Mouse (Mus musculus): ENCODE data around the gene Chd3. TPM values are rescaled to one million over a fixed set of nuclear protein-coding genes. Genes with fewer than 3 reads are reported as not detected.

Gene Chd3
- polyA plus RNA-seq, 1 experiment from 2014 or later: 98.3 TPM

DNA sequence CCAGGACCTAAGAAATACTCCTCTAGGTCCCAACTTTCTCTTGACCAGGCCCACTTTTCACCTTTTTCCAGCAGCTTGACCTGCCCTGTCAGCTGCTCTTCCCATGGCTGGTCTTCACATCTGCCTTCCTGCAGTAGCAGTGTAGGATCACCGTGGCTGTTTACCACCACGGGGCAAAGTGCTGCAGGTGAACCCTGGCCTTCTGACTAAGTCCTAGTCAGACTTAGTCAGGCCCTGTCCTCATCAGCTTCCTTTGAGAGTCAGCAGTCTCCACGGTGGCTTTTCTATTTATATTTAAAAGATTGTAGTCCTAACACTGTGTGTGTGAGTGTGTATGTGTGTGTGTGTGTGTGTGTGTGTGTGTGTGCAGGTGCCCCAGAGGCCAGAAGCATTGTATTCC, 8.6 kb upstream of the Chd3 start:
- peaks cover 20% of the 10 kb centered on the region for H3K36me3 ChIP-seq (replicated peaks)
- H3K9me3 ChIP-seq: no peaks in the 10 kb centered on the region
- H3K27ac ChIP-seq: no peak overlapping the region
- no peak overlapping the region for H3K4me3 ChIP-seq (replicated peaks)
- no peak overlapping the region for H3K4me2 ChIP-seq
- no peak for ATAC-seq (ENCODE audit: low FRiP score)
- WGBS: 84% methylated on average over 3 of the region's 3 CpGs
- H3K4me1 ChIP-seq: 0 out of 2 replicates have a peak, but pooled peaks cover 4% of the 10 kb centered on the region
- H3K9ac ChIP-seq: no peak overlapping the region
- no peaks in the 10 kb centered on the region for H3K27me3 ChIP-seq

DNA sequence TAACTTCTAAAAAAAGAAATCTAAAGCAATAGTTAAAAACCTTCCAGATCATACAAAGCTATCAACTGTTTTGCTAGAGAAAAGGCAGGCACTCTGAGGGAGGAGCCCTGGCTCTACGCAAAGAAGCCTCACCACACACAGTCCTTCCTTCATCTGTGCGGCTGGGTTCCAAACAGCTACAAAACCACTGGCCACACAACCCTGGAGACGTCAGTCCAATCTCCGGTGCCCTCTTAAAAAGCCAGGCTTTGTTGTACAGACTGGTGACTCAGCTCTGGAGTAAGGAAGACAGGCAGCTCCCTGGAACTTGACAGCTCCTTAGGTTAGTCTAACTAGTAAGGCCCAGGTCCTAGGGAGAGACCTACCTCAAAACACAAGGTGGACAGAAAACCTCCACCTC, 6.4 kb upstream of the Chd3 start:
- H3K9me3 ChIP-seq: no peaks in the 10 kb centered on the region
- 89% methylated on average over 4 of the region's 4 CpGs for WGBS
- H3K27ac ChIP-seq: no peak overlapping the region
- H3K4me1 ChIP-seq: peaks cover 24% of the 10 kb centered on the region
- no peak for ATAC-seq (ENCODE audit: low FRiP score)
- H3K4me3 ChIP-seq (replicated peaks): no peak overlapping the region
- H3K27me3 ChIP-seq: no peaks in the 10 kb centered on the region
- H3K9ac ChIP-seq: no peak overlapping the region
- H3K36me3 ChIP-seq (replicated peaks): peaks cover 23% of the 10 kb centered on the region
- H3K4me2 ChIP-seq: no peak overlapping the region

DNA sequence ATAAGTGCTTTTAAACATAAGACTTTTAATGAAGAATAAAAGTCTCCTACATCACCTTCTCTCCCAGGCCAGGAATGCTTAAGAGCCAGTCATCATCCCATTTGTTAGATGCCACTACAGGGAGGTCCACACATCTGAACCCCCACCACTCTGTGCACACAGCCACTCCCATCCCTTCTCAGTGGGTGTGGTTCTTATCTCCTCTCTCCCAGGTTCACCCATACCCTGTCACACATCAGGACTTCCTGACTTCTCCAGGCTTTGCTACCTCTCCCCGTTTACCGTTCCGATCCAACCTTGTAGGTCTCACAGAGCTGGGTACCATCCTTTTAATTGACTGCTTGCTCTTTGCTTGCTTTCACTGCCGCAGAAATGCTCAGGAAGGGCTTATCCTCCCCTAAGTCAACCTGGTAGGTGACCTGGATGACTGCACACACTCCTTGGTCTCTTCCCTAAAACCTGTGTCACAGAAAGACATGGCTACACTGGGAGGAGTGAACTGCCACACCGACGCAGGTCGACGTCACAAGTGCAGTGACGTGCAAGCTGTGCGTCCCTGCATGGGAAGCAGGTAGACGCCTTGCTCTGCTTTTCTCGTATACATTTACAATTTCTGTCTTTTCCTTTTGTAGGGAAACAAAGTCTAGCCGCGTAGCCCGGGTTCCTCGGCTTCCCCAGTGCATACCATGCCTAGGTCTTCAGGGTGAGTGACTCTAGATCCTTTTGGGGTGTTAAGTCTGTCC, 4.2 kb upstream of the Chd3 start:
- H3K4me1 ChIP-seq: peaks cover 32% of the 10 kb centered on the region
- H3K27ac ChIP-seq: no peak overlapping the region
- ATAC-seq (ENCODE audit: low FRiP score): no peak
- H3K4me3 ChIP-seq (replicated peaks): no peak overlapping the region
- H3K27me3 ChIP-seq: no peaks in the 10 kb centered on the region
- H3K9me3 ChIP-seq: no peaks in the 10 kb centered on the region
- peaks cover 23% of the 10 kb centered on the region for H3K36me3 ChIP-seq (replicated peaks)
- WGBS: 92% methylated on average over 16 of the region's 16 CpGs
- H3K4me2 ChIP-seq: no peak overlapping the region; the same call in 1 of the 2 replicates
- no peak overlapping the region for H3K9ac ChIP-seq

DNA sequence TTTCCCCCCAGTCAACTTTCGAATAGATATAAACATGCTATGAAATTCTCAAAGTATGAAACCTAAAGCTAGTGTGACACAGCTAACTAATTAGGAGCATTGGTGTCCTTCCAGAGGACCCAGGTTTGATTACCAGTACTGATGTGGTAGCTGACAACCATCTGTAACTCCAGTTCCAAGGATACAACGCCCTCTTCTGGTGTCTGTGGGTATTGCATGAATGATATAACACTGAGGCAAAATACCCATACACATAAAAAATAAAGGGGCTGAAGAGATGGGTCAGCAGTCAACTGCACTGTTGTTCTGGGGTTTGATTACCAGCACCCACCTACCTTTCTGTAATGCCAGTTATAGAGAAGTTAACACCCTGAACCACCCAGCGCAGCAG, 3.6 kb upstream of the Chd3 start:
- 62% methylated on average over 3 of the region's 3 CpGs for WGBS
- H3K27ac ChIP-seq: peak overlapping the region; percentile 78
- peaks cover 22% of the 10 kb centered on the region for H3K36me3 ChIP-seq (replicated peaks)
- no peaks in the 10 kb centered on the region for H3K9me3 ChIP-seq
- peaks cover 38% of the 10 kb centered on the region for H3K4me1 ChIP-seq
- H3K9ac ChIP-seq: no peak overlapping the region
- H3K4me3 ChIP-seq (replicated peaks): no peak overlapping the region
- no peaks in the 10 kb centered on the region for H3K27me3 ChIP-seq
- H3K4me2 ChIP-seq: no peak overlapping the region; the same call in 1 of the 2 replicates
- no peak for ATAC-seq (ENCODE audit: low FRiP score)

DNA sequence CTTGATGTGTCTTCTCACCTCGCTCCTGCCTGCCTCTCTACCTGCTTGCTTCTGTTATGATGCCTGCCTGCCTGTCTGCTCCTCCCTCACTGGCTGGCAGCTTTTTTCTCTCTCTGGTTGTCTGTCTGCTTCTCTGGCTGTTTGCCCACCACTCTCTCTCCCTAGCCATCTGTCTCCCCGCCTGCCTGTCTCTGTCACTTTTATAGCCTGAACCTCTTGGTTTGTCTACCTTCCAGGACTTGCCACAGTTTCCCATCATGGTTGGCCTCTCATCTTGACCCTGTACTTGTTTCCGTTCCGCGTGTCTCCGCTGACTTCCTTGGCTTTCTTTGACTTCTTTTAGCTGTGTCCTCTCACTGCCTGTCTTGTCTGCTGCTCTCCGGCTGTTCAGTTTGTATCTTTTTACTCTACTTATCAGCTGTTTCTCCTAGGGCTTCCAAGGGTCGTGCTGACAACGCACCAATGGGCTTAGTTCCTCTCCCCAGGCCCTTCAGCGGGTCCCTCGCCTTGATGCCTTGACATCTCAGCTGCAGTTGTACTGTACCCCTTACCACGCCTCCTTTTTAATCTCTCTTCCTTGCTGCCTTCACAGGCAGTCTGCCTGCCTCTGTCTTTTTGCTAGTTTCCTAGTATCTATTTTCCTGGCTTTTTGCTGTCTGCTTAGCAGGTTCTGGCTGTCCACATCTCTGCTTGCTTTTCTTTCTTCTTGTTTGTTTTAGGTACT, 3.0 kb upstream of the Chd3 start:
- Histone ChIP-seq H3K4me2 (peak overlapping the region; percentile 36), H3K4me1 (peaks cover 42% of the 10 kb centered on the region)

DNA sequence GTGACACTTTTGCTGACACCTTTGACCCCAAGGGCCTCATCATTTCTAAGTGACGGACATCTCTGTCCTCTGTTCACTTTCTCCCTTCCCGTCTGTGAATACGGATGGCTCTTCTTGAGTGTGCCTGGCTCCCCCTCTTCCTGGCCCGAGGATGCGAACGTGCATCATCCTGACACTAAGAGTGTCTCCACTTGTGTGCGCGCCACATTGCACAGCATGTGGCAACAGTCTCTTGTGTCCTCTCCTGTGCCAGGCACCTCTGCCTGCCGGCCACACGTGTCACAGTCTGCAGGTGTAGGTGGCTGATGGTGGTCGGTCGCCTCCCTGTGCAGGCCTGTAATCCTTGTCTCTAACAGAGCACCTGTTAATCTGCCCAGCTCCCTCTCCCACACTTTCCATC, 2.4 kb upstream of the Chd3 start:
- Histone ChIP-seq H3K27ac (peak overlapping the region; percentile 78), H3K9me3 (no peaks in the 10 kb centered on the region), H3K4me2 (peak overlapping the region; percentile 36), H3K4me3 (replicated peaks) (peak overlapping the region; percentile 8), H3K4me1 (peaks cover 42% of the 10 kb centered on the region), H3K27me3 (no peaks in the 10 kb centered on the region), H3K36me3 (replicated peaks) (peaks cover 21% of the 10 kb centered on the region), H3K9ac (peak overlapping the region; percentile 45)
- WGBS: 40% methylated on average over 12 of the region's 12 CpGs
- no peak for ATAC-seq (ENCODE audit: low FRiP score)

More for the DNA sequence above, 3.0 kb upstream of the Chd3 start:
- ATAC-seq (ENCODE audit: low FRiP score): no peak
- Histone ChIP-seq H3K36me3 (replicated peaks) (peaks cover 21% of the 10 kb centered on the region), H3K4me3 (replicated peaks) (peak overlapping the region; percentile 8; the same call in 1 of the 2 replicates), H3K9ac (peak overlapping the region; percentile 45; the same call in 1 of the 2 replicates), H3K27me3 (no peaks in the 10 kb centered on the region), H3K9me3 (no peaks in the 10 kb centered on the region), H3K27ac (peak overlapping the region; percentile 78)
- WGBS: 63% methylated on average over 12 of the region's 12 CpGs

DNA sequence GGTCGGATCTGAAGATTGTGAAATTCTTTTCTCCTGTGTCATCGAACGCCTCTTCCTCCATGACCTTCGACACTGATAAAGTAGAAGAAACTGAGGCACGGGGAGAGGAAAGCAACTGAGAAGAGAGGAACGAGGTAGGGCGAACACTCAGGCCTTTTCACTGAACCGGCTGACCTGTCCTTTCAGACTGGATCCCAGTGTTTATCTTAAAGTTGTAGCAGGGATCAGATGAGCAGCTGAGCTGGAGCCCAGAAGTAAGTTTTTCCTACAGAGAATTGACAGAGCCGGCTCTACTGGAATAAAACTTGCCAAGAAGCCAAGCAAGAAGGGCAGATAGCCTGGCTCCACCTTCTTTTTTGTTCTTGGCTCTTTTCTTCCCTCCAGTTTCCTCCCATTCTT, 1.6 kb upstream of the Chd3 start:
- Histone ChIP-seq H3K4me2 (peak overlapping the region; percentile 36), H3K36me3 (replicated peaks) (peaks cover 19% of the 10 kb centered on the region), H3K9me3 (no peaks in the 10 kb centered on the region), H3K27ac (peak overlapping the region; percentile 78), H3K4me3 (replicated peaks) (no peak overlapping the region), H3K9ac (peak overlapping the region; percentile 45), H3K27me3 (no peaks in the 10 kb centered on the region), H3K4me1 (peaks cover 47% of the 10 kb centered on the region)
- ATAC-seq (ENCODE audit: low FRiP score): no peak
- 17% methylated on average over 9 of the region's 9 CpGs for WGBS

DNA sequence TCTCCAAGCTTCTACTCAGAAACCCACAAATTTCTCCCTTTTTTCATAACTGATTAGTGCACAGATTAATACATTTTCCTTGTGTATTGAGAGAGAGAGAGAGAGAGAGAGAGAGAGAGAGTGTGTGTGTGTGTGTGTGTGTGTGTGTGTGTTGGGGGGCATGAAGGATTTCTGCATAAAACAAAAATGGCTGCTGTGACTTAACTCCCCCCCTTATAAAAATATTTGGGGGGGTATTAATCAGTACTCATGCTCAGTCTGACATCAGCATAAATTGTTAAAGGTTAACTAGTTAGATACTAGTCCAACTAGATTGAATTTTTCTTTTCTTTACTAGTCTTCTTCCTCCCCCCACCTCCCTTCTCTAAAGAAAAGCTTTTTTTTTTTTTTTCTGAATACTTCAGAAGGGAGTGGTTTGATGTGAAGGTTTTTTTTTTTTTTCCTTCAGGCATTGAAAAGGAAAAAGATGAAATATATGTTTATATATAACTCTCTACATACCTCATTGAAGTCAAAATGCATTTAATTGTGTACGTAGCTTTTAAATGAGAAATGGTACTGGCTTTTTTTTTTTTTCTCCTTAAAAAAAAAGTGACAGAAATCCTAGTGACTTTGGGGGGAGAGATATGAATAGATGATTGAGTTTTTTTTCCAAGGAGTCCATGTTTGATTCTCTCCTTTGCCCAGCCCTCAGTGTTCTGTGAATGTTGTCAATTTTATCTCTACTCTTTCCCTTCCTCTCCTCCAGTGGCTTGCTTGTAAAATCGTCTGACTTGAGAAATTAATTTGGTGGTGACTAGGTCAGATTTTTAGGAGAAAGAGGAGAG, 997 bp upstream of the Chd3 start:
- WGBS: 25% methylated on average over 2 of the region's 2 CpGs
- peak overlapping the region; percentile 99 for H3K4me3 ChIP-seq (replicated peaks)
- H3K9ac ChIP-seq: peak overlapping the region; percentile 100
- peaks cover 53% of the 10 kb centered on the region for H3K4me1 ChIP-seq
- ATAC-seq (ENCODE audit: low FRiP score): no peak
- H3K27ac ChIP-seq: peak overlapping the region; percentile 100
- H3K36me3 ChIP-seq (replicated peaks): peaks cover 16% of the 10 kb centered on the region
- H3K9me3 ChIP-seq: no peaks in the 10 kb centered on the region
- no peaks in the 10 kb centered on the region for H3K27me3 ChIP-seq
- H3K4me2 ChIP-seq: peak overlapping the region; percentile 78

DNA sequence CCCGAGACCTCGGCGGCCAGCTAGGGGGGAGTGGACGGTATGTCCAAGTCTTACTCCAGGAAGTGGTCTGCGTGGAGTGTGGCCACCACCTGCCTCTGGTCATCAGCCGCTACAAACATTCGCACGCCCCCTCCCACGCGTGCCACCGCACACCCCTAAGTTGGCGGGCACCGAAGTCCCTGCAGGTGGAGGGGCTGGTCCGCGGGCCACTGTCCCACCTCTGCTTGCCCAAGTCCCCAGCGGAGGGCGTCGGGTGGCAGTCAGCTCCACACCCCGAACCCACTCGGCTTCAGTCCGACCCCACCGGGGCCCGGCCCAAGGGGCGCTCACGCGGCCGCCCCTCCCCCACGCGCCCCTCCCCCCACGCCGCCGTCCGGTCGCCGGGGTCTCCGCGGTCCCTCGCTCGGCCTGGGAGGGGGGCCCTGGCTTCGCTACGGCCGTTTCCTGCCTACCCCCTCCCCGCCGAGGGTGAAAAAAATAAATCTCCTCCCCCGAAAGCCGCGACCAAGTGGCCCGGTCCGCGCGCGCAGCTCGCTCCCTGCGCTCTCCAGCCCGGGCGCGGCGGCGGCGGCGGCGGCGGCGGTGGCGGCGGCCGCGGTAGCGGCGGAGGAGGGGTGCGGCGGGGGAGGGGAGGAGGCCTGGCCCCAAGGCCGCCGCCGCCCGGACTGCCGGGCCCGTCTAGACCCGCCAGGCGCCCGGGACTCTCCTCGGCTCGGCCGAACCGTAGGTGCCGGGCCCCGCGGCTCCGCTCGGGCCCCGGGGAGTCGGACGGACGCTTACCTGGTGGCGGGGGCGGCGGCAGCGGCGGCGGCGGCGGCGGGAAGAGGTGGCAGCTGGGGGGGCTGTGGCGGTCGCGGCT, 621 bp downstream of the Chd3 start:
- peak overlapping the region; percentile 100 for H3K27ac ChIP-seq
- peaks cover 61% of the 10 kb centered on the region for H3K4me1 ChIP-seq
- peak overlapping the region; percentile 100 for H3K9ac ChIP-seq
- H3K27me3 ChIP-seq: no peaks in the 10 kb centered on the region
- peak; percentile 30 for ATAC-seq (ENCODE audit: low FRiP score)
- H3K36me3 ChIP-seq (replicated peaks): peaks cover 15% of the 10 kb centered on the region
- under 1% methylated on average over 61 of the region's 106 CpGs for WGBS
- no peaks in the 10 kb centered on the region for H3K9me3 ChIP-seq
- peak overlapping the region; percentile 78 for H3K4me2 ChIP-seq
- peak overlapping the region; percentile 99 for H3K4me3 ChIP-seq (replicated peaks)

DNA sequence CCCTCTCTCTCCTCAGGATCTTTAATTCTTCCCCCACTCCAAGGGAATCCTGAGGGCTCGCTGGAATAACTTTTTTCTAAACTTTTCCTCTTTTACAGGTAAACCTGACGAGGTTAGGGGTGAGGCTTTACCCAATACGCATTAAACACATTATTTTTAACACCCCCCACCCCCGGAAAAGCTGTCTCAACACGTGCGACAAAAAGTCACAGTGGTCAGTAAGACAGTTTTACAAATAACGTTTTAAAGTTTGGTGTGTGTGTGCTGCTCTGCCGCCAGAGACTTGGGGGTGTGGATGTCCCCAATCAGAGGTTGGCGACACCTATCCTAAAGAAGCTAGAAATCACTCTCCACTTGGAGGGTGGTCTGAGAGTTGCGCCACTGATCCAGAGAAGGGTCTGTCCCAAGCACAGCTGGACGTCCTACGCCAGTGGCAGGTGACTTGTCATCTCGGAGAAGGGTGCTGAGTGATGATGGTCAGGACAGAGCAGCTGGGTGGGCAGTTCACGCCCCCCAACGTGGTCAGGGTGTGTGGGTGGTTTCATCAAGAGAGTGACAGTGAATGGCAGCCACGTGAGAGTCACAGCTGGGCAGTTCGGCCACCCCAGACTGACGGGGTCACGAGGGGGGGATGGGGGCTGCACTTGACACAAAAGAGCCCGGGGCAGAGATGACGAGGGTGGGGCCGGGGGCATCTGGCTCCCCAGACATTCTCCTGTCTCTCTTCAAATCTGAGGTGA, 1.4 kb downstream of the Chd3 start:
- Histone ChIP-seq H3K27ac (peak overlapping the region; percentile 100), H3K9me3 (no peaks in the 10 kb centered on the region), H3K36me3 (replicated peaks) (peaks cover 15% of the 10 kb centered on the region), H3K27me3 (no peaks in the 10 kb centered on the region), H3K4me3 (replicated peaks) (peak overlapping the region; percentile 99), H3K9ac (peak overlapping the region; percentile 100), H3K4me1 (peaks cover 62% of the 10 kb centered on the region), H3K4me2 (peak overlapping the region; percentile 78)
- under 1% methylated on average over 22 of the region's 22 CpGs for WGBS
- ATAC-seq (ENCODE audit: low FRiP score): peak; percentile 1; the same call in 1 of the 2 replicates

Measured in forebrain, embryonic 12.5 days (tissue).